Mouse (Mus musculus): Measurements from ENCODE around the gene Mybpc2. TPM values are rescaled to one million over a fixed set of nuclear protein-coding genes. Genes with fewer than 3 reads are reported as not detected.

Gene Mybpc2
- polyA plus RNA-seq, 1 experiment: 0.04 TPM

DNA sequence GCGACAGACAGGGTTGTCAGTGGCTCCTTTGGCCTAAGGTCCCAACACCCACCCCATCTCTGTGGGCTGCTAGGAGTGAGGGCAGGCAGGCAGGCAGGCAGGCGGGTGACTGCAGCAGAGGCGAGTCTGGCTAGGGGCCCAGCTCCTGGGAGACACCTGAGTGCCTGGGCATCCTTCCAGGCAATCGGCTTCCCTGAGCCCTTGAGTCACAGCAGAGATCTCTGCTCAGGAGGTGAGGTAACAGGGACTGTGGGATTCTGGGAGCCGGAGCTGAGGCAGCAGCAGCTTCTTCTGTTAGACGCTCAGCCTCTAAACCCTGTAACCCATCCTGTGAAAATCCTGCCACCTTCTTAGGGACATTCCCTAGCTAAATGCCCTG lies 12.1 kb upstream of the Mybpc2 start:
- H3K36me3 ChIP-seq (ENCODE audit: control insufficient read depth, insufficient read depth, low read length): no peaks in the 10 kb centered on the region
- no peak overlapping the region for H3K27ac ChIP-seq (ENCODE audit: control insufficient read depth, insufficient read depth, low read depth, low read length)
- no peaks in the 10 kb centered on the region for H3K27me3 ChIP-seq (ENCODE audit: control insufficient read depth, insufficient read depth, low read length)
- peaks cover 6% of the 10 kb centered on the region; the same call in 1 of the 2 replicates for H3K4me1 ChIP-seq (ENCODE audit: control insufficient read depth, insufficient read depth, low read length)
- no peak for TF ChIP-seq POLR2A (IDR thresholded peaks at IDR 0.05; ENCODE audit: control insufficient read depth, low read depth, low read length)
- no peak for TF ChIP-seq CTCF (IDR thresholded peaks at IDR 0.05; ENCODE audit: control insufficient read depth, insufficient read depth, insufficient replicate concordance, low read depth, low read length)
- no peak overlapping the region for H3K4me3 ChIP-seq (ENCODE audit: control insufficient read depth, low read depth, low read length)

GRCm38 (mm10) chr7:44535657-44536589 lies 11.5 kb upstream of the Mybpc2 start:
- Histone ChIP-seq H3K4me1 (ENCODE audit: control insufficient read depth, insufficient read depth, low read length) (peaks cover 6% of the 10 kb centered on the region; the same call in 1 of the 2 replicates), H3K36me3 (ENCODE audit: control insufficient read depth, insufficient read depth, low read length) (no peaks in the 10 kb centered on the region), H3K4me3 (ENCODE audit: control insufficient read depth, low read depth, low read length) (no peak overlapping the region), H3K27ac (ENCODE audit: control insufficient read depth, insufficient read depth, low read depth, low read length) (no peak overlapping the region), H3K27me3 (ENCODE audit: control insufficient read depth, insufficient read depth, low read length) (no peaks in the 10 kb centered on the region)
- TF ChIP-seq POLR2A (IDR thresholded peaks at IDR 0.05; ENCODE audit: control insufficient read depth, low read depth, low read length) (no peak), CTCF (IDR thresholded peaks at IDR 0.05; ENCODE audit: control insufficient read depth, insufficient read depth, insufficient replicate concordance, low read depth, low read length) (no peak)

DNA sequence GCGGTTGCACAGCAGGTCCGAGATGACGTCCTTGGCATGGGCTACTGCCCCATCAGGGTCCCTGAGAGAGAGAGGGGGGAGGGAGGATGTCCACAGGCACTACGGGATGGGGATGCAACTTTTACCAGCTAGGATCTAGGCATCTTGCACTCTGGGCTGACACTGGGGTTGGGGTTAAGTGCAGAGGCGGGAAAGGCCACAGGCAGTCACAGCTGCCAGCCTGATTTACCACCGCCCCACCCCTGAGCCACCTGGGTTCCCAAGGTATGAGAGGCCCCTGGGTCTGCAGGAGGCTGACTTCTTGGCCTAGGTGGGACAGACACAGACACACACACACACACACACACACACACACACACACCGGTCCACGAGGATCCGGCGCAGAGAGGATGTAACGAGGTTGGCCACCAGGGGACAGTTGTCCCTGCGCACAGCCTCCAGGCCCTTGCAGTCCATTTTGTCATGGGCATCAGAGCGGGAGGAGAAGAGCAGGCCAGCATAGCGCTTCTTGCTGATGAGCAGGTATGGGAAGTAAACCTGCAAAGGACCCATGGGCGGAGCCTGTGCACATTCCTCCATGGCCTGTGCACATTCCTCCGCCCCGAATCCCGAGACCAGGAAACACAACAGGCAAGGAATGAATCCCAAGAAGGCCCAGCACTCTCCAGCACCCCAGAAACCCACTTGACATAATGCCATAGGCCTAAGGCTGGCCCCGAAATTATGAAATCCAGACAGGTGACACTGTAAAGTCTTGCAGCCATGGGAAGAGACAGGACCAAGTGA lies 10.4 kb upstream of the Mybpc2 start:
- H3K4me3 ChIP-seq (ENCODE audit: control insufficient read depth, low read depth, low read length): no peak overlapping the region
- TF ChIP-seq CTCF (IDR thresholded peaks at IDR 0.05; ENCODE audit: control insufficient read depth, insufficient read depth, insufficient replicate concordance, low read depth, low read length) (no peak), POLR2A (IDR thresholded peaks at IDR 0.05; ENCODE audit: control insufficient read depth, low read depth, low read length) (no peak)
- H3K4me1 ChIP-seq (ENCODE audit: control insufficient read depth, insufficient read depth, low read length): peaks cover 4% of the 10 kb centered on the region; the same call in 1 of the 2 replicates
- H3K27ac ChIP-seq (ENCODE audit: control insufficient read depth, insufficient read depth, low read depth, low read length): no peak overlapping the region
- H3K36me3 ChIP-seq (ENCODE audit: control insufficient read depth, insufficient read depth, low read length): no peaks in the 10 kb centered on the region
- no peaks in the 10 kb centered on the region for H3K27me3 ChIP-seq (ENCODE audit: control insufficient read depth, insufficient read depth, low read length)

GRCm38 (mm10) chr7:44534242-44534641 lies 9.8 kb upstream of the Mybpc2 start:
- Histone ChIP-seq H3K4me3 (ENCODE audit: control insufficient read depth, low read depth, low read length) (no peak overlapping the region), H3K36me3 (ENCODE audit: control insufficient read depth, insufficient read depth, low read length) (no peaks in the 10 kb centered on the region), H3K27ac (ENCODE audit: control insufficient read depth, insufficient read depth, low read depth, low read length) (no peak overlapping the region), H3K27me3 (ENCODE audit: control insufficient read depth, insufficient read depth, low read length) (no peaks in the 10 kb centered on the region), H3K4me1 (ENCODE audit: control insufficient read depth, insufficient read depth, low read length) (peaks cover 2% of the 10 kb centered on the region; the same call in 1 of the 2 replicates)
- TF ChIP-seq POLR2A (IDR thresholded peaks at IDR 0.05; ENCODE audit: control insufficient read depth, low read depth, low read length) (no peak), CTCF (IDR thresholded peaks at IDR 0.05; ENCODE audit: control insufficient read depth, insufficient read depth, insufficient replicate concordance, low read depth, low read length) (no peak)

DNA sequence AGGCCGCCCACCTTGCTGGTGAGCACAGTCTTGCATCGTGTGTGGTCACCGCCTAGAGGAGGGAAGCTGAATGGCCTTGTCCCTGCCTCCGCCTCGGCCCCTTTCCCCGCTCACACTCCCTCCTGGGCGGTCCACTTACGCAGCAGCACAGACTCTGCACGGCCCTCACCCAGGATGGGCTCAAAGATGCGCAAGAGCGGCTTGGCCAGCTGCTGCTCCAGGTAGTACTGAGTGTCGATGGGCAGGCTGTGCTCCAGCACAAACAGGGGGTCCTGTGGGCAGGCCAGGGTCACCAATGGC lies 9.2 kb upstream of the Mybpc2 start:
- Histone ChIP-seq H3K27me3 (ENCODE audit: control insufficient read depth, insufficient read depth, low read length) (no peaks in the 10 kb centered on the region), H3K27ac (ENCODE audit: control insufficient read depth, insufficient read depth, low read depth, low read length) (no peak overlapping the region), H3K4me1 (ENCODE audit: control insufficient read depth, insufficient read depth, low read length) (peaks cover 2% of the 10 kb centered on the region; the same call in 1 of the 2 replicates), H3K36me3 (ENCODE audit: control insufficient read depth, insufficient read depth, low read length) (no peaks in the 10 kb centered on the region), H3K4me3 (ENCODE audit: control insufficient read depth, low read depth, low read length) (no peak overlapping the region)
- no peak for TF ChIP-seq POLR2A (IDR thresholded peaks at IDR 0.05; ENCODE audit: control insufficient read depth, low read depth, low read length)
- TF ChIP-seq CTCF (IDR thresholded peaks at IDR 0.05; ENCODE audit: control insufficient read depth, insufficient read depth, insufficient replicate concordance, low read depth, low read length): no peak

DNA sequence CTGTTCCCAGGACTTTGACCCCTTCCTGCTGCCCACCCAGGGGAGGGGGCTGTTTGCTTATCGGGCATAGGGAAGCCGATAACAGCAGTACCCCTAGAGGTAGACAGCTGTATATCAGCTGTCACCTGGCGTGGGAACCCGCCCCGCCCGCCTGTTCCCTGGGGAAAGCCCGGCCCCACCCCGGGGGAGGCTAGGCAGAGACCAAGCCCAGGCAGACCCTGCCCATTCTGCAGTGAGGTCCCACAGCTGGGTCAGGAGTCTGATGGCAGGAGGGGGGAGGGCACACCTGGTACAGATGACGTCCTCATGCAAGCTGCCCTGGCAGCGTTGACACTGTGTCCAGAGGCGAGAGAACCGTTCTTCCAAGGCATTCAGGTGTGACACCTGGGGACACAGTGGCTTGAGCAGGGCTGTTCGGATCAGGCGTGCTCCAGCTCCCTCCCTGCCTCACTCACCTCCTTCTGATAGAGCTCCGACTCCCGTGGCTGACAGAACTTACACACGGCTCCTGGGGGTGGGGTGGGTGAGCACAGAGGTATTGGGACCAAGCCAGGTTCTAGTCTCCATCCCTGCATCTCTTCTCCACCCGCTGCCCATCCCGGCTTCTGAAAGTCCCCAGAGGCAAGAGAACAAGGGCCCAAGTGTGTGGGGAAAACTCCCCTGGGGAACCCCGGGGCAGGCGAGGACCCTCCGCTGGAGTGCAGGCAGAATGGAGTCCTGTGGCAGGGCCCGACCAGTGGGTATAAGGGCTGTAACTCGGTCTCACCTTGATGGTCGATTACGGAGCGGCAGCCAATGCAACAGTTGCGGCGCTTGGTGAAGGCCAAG lies 8.7 kb upstream of the Mybpc2 start:
- Histone ChIP-seq H3K4me3 (ENCODE audit: control insufficient read depth, low read depth, low read length) (no peak overlapping the region), H3K36me3 (ENCODE audit: control insufficient read depth, insufficient read depth, low read length) (no peaks in the 10 kb centered on the region), H3K27ac (ENCODE audit: control insufficient read depth, insufficient read depth, low read depth, low read length) (no peak overlapping the region), H3K27me3 (ENCODE audit: control insufficient read depth, insufficient read depth, low read length) (no peaks in the 10 kb centered on the region), H3K4me1 (ENCODE audit: control insufficient read depth, insufficient read depth, low read length) (peaks cover 2% of the 10 kb centered on the region)
- TF ChIP-seq POLR2A (IDR thresholded peaks at IDR 0.05; ENCODE audit: control insufficient read depth, low read depth, low read length): no peak
- TF ChIP-seq CTCF (IDR thresholded peaks at IDR 0.05; ENCODE audit: control insufficient read depth, insufficient read depth, insufficient replicate concordance, low read depth, low read length): no peak

All from testis, adult 2 months (tissue).